Comparison of ENCODE assay signal across 8 mouse cellular contexts in genomic region chr19:56396669-56397621, GRCm38 (mm10). TPM values are rescaled to one million over a fixed set of nuclear protein-coding genes. Genes with fewer than 3 reads are reported as not detected.
DNase-seq lines count a peak whose midpoint lies in the region; ATAC-seq and TF ChIP-seq lines count a peak whose summit lies in the region.

Gene Casp7, plus strand, starts transcription at chr19:56397129.

- 0 out of 2 replicates have a peak, but pooled peaks cover 5% of the 10 kb centered on the region for H3K4me1 ChIP-seq in embryonic facial prominence, embryonic 11.5 days (ENCODE audit: control insufficient read depth, insufficient read depth, low read length)
- H3K4me1 ChIP-seq in heart, adult 2 months (ENCODE audit: control insufficient read depth, insufficient read depth, low read length), result peaks cover 10% of the 10 kb centered on the region
- peaks cover 7% of the 10 kb centered on the region; the same call in 1 of the 2 replicates for H3K4me1 ChIP-seq in kidney, adult 2 months (ENCODE audit: control insufficient read depth, insufficient read depth, low read length)
- peaks cover 31 to 54% of the 10 kb centered on the region in 2 experiments for H3K4me1 ChIP-seq in liver, embryonic 14.5 days (replicated peaks; ENCODE audit: control insufficient read depth in 2 of 2, insufficient read depth in 2 of 2, low read length in 1 of 2)
- peaks cover 18% of the 10 kb centered on the region for H3K4me1 ChIP-seq in stomach, embryonic 15.5 days

- no peaks in the 10 kb centered on the region for H3K9me3 ChIP-seq in embryonic facial prominence, embryonic 11.5 days (replicated peaks; ENCODE audit: control insufficient read depth, low read length)
- H3K9me3 ChIP-seq in liver, embryonic 14.5 days (ENCODE audit: control insufficient read depth, low read length), result no peaks in the 10 kb centered on the region
- H3K9me3 ChIP-seq in stomach, embryonic 15.5 days, result no peaks in the 10 kb centered on the region

- under 1% methylated on average over 76 of the region's 78 CpGs for WGBS in embryonic facial prominence, embryonic 11.5 days
- 1% methylated on average over 78 of the region's 78 CpGs for WGBS in heart, adult 2 months
- 1% methylated on average over 77 of the region's 78 CpGs for WGBS in kidney, adult 2 months
- under 1% methylated on average over 78 of the region's 78 CpGs for WGBS in liver, embryonic 14.5 days (ENCODE audit: insufficient replicate concordance)
- under 1% methylated on average over 76 of the region's 78 CpGs for WGBS in stomach, embryonic 15.5 days

- no peaks in the 10 kb centered on the region for H3K36me3 ChIP-seq in embryonic facial prominence, embryonic 11.5 days (replicated peaks; ENCODE audit: control insufficient read depth, insufficient read depth, low read depth, low read length)
- no peaks in the 10 kb centered on the region for H3K36me3 ChIP-seq in heart, adult 2 months (ENCODE audit: control insufficient read depth, insufficient read depth, low read length)
- no peaks in the 10 kb centered on the region for H3K36me3 ChIP-seq in kidney, adult 2 months (ENCODE audit: control insufficient read depth, insufficient read depth, low read length)
- H3K36me3 ChIP-seq in liver, embryonic 14.5 days (replicated peaks; ENCODE audit: control insufficient read depth, insufficient read depth, low read depth), result no peaks in the 10 kb centered on the region
- H3K36me3 ChIP-seq in stomach, embryonic 15.5 days, result no peaks in the 10 kb centered on the region

- no peak for TF ChIP-seq EP300 in heart, adult 2 months (IDR thresholded peaks at IDR 0.05; ENCODE audit: insufficient read depth, low read depth, low read length)
- TF ChIP-seq EP300 in liver, embryonic 14.5 days (IDR thresholded peaks at IDR 0.05; ENCODE audit: low read depth), result no peak

- TF ChIP-seq CTCF in heart, adult 2 months (IDR thresholded peaks at IDR 0.05), result peak; percentile 18; the same call in 1 of the 2 replicates
- TF ChIP-seq CTCF in kidney, adult 2 months (conservative IDR thresholded peaks at IDR 0.05; ENCODE audit: insufficient read depth, insufficient read length, low read depth, low read length), result no peak
- peak; percentile 15; the same call in 1 of the 2 replicates for TF ChIP-seq CTCF in liver, embryonic 14.5 days (IDR thresholded peaks at IDR 0.05; ENCODE audit: low read depth)

- intact Hi-C loops in heart, adult 2 months (cut with DNase I), result loop anchor here (5.0 kb wide), 1 partner anchor 40 kb away; no protein-coding TSS in a partner anchor

- no peaks in the 10 kb centered on the region; the same call in 1 of the 2 replicates for H3K27me3 ChIP-seq in embryonic facial prominence, embryonic 11.5 days (ENCODE audit: control insufficient read depth, insufficient read depth, low read length)
- no peaks in the 10 kb centered on the region for H3K27me3 ChIP-seq in heart, adult 2 months (ENCODE audit: control insufficient read depth, insufficient read depth, low read length)
- no peaks in the 10 kb centered on the region for H3K27me3 ChIP-seq in kidney, adult 2 months (replicated peaks; ENCODE audit: control insufficient read depth, insufficient read depth, low read length)
- no peaks in the 10 kb centered on the region for H3K27me3 ChIP-seq in liver, embryonic 14.5 days (ENCODE audit: control insufficient read depth, insufficient read depth, low read length)
- peaks cover 3% of the 10 kb centered on the region; the same call in 1 of the 2 replicates for H3K27me3 ChIP-seq in stomach, embryonic 15.5 days (replicated peaks)

- TF ChIP-seq POLR2A in heart, adult 2 months (IDR thresholded peaks at IDR 0.05; ENCODE audit: insufficient read depth, low read depth, low read length), result peak; percentile 78
- no peak for TF ChIP-seq POLR2A in kidney, adult 2 months (IDR thresholded peaks at IDR 0.05; ENCODE audit: low read depth, low read length)

- H3K4me3 ChIP-seq in embryonic facial prominence, embryonic 11.5 days (ENCODE audit: low read depth, low read length), result peak within 1 kb of the TSS; percentile 56
- H3K4me3 ChIP-seq in heart, adult 2 months, result peak within 1 kb of the TSS; percentile 70
- H3K4me3 ChIP-seq in kidney, adult 2 months (ENCODE audit: insufficient read depth, low read depth, low read length), result peak within 1 kb of the TSS; percentile 60
- peak within 1 kb of the TSS; percentile 81 to 83 for H3K4me3 ChIP-seq in liver, embryonic 14.5 days (ENCODE audit: insufficient read depth in 1 of 2, low read depth in 2 of 2, low read length in 2 of 2)
- H3K4me3 ChIP-seq in stomach, embryonic 15.5 days (replicated peaks), result peak within 1 kb of the TSS; percentile 62

- H3K4me2 ChIP-seq in embryonic facial prominence, embryonic 11.5 days (ENCODE audit: low read depth, low read length), result peak within 1 kb of the TSS; percentile 91
- peak within 1 kb of the TSS; percentile 96 for H3K4me2 ChIP-seq in liver, embryonic 14.5 days (ENCODE audit: low read depth)
- H3K4me2 ChIP-seq in stomach, embryonic 15.5 days, result peak within 1 kb of the TSS; percentile 85

- no peaks in the 10 kb centered on the region for H3K79me2 ChIP-seq in heart, adult 2 months (replicated peaks; ENCODE audit: control insufficient read depth, insufficient read depth, low read length)

- peak; percentile 83 for DNase-seq in 3134 (ENCODE audit: extremely low read depth, insufficient read length, low spot score)
- peak; percentile 61 for DNase-seq in T-cell, adult 2 months (ENCODE audit: low spot score)
- DNase-seq in embryonic facial prominence, embryonic 11.5 days (ENCODE audit: low spot score), result peak; percentile 76
- peak; percentile 82 to 85 for DNase-seq in heart, adult 2 months
- DNase-seq in kidney, adult 2 months, result peak; percentile 77
- DNase-seq in liver, embryonic 14.5 days (ENCODE audit: low read depth in 3 of 3, low spot score in 3 of 3), result peak in 2 of 3 experiments; percentile 42 to 49
- peak; percentile 78 for DNase-seq in neural tube, embryonic 10.5 days (ENCODE audit: extremely low spot score, low spot score)

- peak within 1 kb of the TSS; percentile 88 for H3K9ac ChIP-seq in embryonic facial prominence, embryonic 11.5 days (replicated peaks; ENCODE audit: low read length)
- H3K9ac ChIP-seq in heart, adult 2 months (ENCODE audit: low read depth, low read length), result peak within 1 kb of the TSS; percentile 72
- peak within 1 kb of the TSS; percentile 84 for H3K9ac ChIP-seq in liver, embryonic 14.5 days (replicated peaks)
- H3K9ac ChIP-seq in stomach, embryonic 15.5 days, result peak within 1 kb of the TSS; percentile 68

- ATAC-seq in embryonic facial prominence, embryonic 11.5 days (replicated peaks; ENCODE audit: insufficient number of reproducible peaks, low FRiP score, low TSS enrichment, low read depth), result 0 out of 2 replicates have a peak, but pooled peaks have one; percentile 25
- ATAC-seq in liver, embryonic 14.5 days (ENCODE audit: insufficient read depth), result peak; percentile 71
- ATAC-seq in stomach, embryonic 15.5 days (ENCODE audit: insufficient read depth, low FRiP score, low read depth), result peak; percentile 63

- peak within 1 kb of the TSS; percentile 52 for H3K27ac ChIP-seq in embryonic facial prominence, embryonic 11.5 days (replicated peaks; ENCODE audit: low read depth, low read length)
- H3K27ac ChIP-seq in heart, adult 2 months, result peak within 1 kb of the TSS; percentile 87
- peak within 1 kb of the TSS; percentile 48 for H3K27ac ChIP-seq in kidney, adult 2 months (ENCODE audit: insufficient read depth, low read depth, low read length)
- peak within 1 kb of the TSS; percentile 56 for H3K27ac ChIP-seq in liver, embryonic 14.5 days
- H3K27ac ChIP-seq in stomach, embryonic 15.5 days, result peak within 1 kb of the TSS; percentile 81

RNA-seq across cellular contexts. Expression of gene Casp7, which starts in this region (rescaled TPM):
- polyA plus RNA-seq in embryonic facial prominence, embryonic 11.5 days (2014; fragmentation: Nextera tagmentation; extraction: Ambion mirVana), result 22.8 and 25.6 TPM in 2 replicates
- 10 to 100 TPM; 11.7 to 12.5 TPM for total RNA-seq in heart, adult 2 months (2021)
- polyA plus RNA-seq in heart, adult 2 months (2012; rRNA removed), result 9.2 and 12.6 TPM in 2 replicates
- 12.0 and 12.4 TPM in 2 replicates for polyA plus RNA-seq in kidney, adult 2 months (2012; rRNA removed)
- polyA plus RNA-seq in liver, embryonic 14.5 days (2012; rRNA removed), result 6.7 and 9.5 TPM in 2 replicates
- polyA plus RNA-seq in liver, embryonic 14.5 days (2014; fragmentation: Nextera tagmentation; extraction: Ambion mirVana), result 11.9 and 13.2 TPM in 2 replicates
- 28.7 and 31.6 TPM in 2 replicates for polyA plus RNA-seq in stomach, embryonic 15.5 days (2015; fragmentation: Nextera tagmentation; extraction: Ambion mirVana)

Comparison
In these comparisons a context has a peak if more than half of its experiments do, and no peak if none do; other contexts are left out.
1. Peak in every context shown above with its lines: DNase-seq, ATAC-seq, H3K4me3 ChIP-seq and H3K27ac ChIP-seq.